Mouse (Mus musculus): ENCODE measurements around the gene Olfr585. TPM values are rescaled to one million over a fixed set of nuclear protein-coding genes. Genes with fewer than 3 reads are reported as not detected.

The Olfr585 gene
- not detected for total RNA-seq (2021)
- long read RNA-seq, experiment 1, result 0 reads
- long read RNA-seq, experiment 2, result 0 reads

GRCm38 (mm10) chr7:103097420-103097819 is at the start of gene Olfr585:
Olfr585 (plus strand) TSS chr7:103097720.
- DNase-seq, result no peak
- intact Hi-C loops (cut with DNase I; ENCODE audit: low total_unique reads), result no loop called here

GRCm38 (mm10) chr7:103051000-103051399 is 46.5 kb upstream of the Olfr585 start, which contains the start of gene Olfr583:
Olfr583 (plus strand) TSS chr7:103051300.
- intact Hi-C loops (cut with DNase I; ENCODE audit: low total_unique reads), result no loop called here
- DNase-seq, result no peak

- intact Hi-C loops (cut with DNase I; ENCODE audit: low total_unique reads), result no loop called here
- DNase-seq, result no peak
Measured at GRCm38 (mm10) chr7:103081585-103081984, 15.9 kb upstream of the Olfr585 start, which contains the start of gene Olfr584. Olfr584 (plus strand) TSS chr7:103081885.

GRCm38 (mm10) chr7:103119406-103119805 is 21.9 kb downstream of the Olfr585 start:
- intact Hi-C loops (cut with DNase I; ENCODE audit: low total_unique reads), result no loop called here
- no peak for DNase-seq

- DNase-seq, result no peak
- intact Hi-C loops (cut with DNase I; ENCODE audit: low total_unique reads), result no loop called here
Measured at GRCm38 (mm10) chr7:103125538-103125937, 28.0 kb downstream of the Olfr585 start, which contains the start of gene Olfr586. Olfr586 (minus strand) TSS chr7:103125638.

GRCm38 (mm10) chr7:103140579-103140978 is 43.1 kb downstream of the Olfr585 start, which contains the start of gene Olfr588-ps1:
Olfr588-ps1 (plus strand) TSS chr7:103140879.
- intact Hi-C loops (cut with DNase I; ENCODE audit: low total_unique reads), result no loop called here
- DNase-seq, result no peak

Other genes starting within 250 kb of the Olfr585 start
- gene Olfr566, start 239.0 kb upstream of the Olfr585 start, total RNA-seq (2021), result not detected
- not detected for gene Olfr568, start 220.6 kb upstream of the Olfr585 start, total RNA-seq (2021)
- gene Olfr569, start 206.8 kb upstream of the Olfr585 start, total RNA-seq (2021), result not detected
- gene Olfr570, start 203.1 kb upstream of the Olfr585 start, total RNA-seq (2021), result not detected
- not detected for gene Olfr571, start 180.2 kb upstream of the Olfr585 start, total RNA-seq (2021)
- gene Olfr572, start 173.3 kb upstream of the Olfr585 start, total RNA-seq (2021), result not detected
- gene Olfr573-ps1, start 155.1 kb upstream of the Olfr585 start, total RNA-seq (2021), result not detected
- gene Olfr574, start 149.3 kb upstream of the Olfr585 start, total RNA-seq (2021), result not detected
- not detected for gene Olfr575, start 138.9 kb upstream of the Olfr585 start, total RNA-seq (2021)
- gene Olfr576, start 135.1 kb upstream of the Olfr585 start, total RNA-seq (2021), result not detected
- not detected for gene Olfr577, start 121.8 kb upstream of the Olfr585 start, total RNA-seq (2021)
- not detected for gene Olfr578, start 108.4 kb upstream of the Olfr585 start, total RNA-seq (2021)
- gene Olfr582, start 59.7 kb upstream of the Olfr585 start, total RNA-seq (2021), result not detected
- not detected for gene Olfr583, start 46.4 kb upstream of the Olfr585 start, total RNA-seq (2021)
- gene Olfr584, start 15.8 kb upstream of the Olfr585 start, total RNA-seq (2021), result not detected
- gene Olfr586, start 27.9 kb downstream of the Olfr585 start, total RNA-seq (2021), result not detected
- not detected for gene Olfr588-ps1, start 43.2 kb downstream of the Olfr585 start, total RNA-seq (2021)
- not detected for gene Olfr589, start 58.6 kb downstream of the Olfr585 start, total RNA-seq (2021)
- gene Olfr591, start 80.6 kb downstream of the Olfr585 start, total RNA-seq (2021), result not detected
- not detected for gene Olfr592, start 87.1 kb downstream of the Olfr585 start, total RNA-seq (2021)
- gene Olfr593, start 114.1 kb downstream of the Olfr585 start, total RNA-seq (2021), result not detected
- gene Olfr594, start 119.3 kb downstream of the Olfr585 start, total RNA-seq (2021), result not detected
- gene Usp17ld, start 154.8 kb downstream of the Olfr585 start, total RNA-seq (2021), result not detected
- gene Olfr596, start 207.9 kb downstream of the Olfr585 start, total RNA-seq (2021), result not detected
- not detected for gene Olfr597, start 218.6 kb downstream of the Olfr585 start, total RNA-seq (2021)
- not detected for gene Olfr598, start 225.8 kb downstream of the Olfr585 start, total RNA-seq (2021)
- gene Olfr599, start 238.2 kb downstream of the Olfr585 start, total RNA-seq (2021), result not detected

Data from gastrocnemius, postnatal 14 days (tissue).